Mouse (Mus musculus): Measurements from ENCODE around the gene Trdmt1.

Trdmt1 gene

DNA sequence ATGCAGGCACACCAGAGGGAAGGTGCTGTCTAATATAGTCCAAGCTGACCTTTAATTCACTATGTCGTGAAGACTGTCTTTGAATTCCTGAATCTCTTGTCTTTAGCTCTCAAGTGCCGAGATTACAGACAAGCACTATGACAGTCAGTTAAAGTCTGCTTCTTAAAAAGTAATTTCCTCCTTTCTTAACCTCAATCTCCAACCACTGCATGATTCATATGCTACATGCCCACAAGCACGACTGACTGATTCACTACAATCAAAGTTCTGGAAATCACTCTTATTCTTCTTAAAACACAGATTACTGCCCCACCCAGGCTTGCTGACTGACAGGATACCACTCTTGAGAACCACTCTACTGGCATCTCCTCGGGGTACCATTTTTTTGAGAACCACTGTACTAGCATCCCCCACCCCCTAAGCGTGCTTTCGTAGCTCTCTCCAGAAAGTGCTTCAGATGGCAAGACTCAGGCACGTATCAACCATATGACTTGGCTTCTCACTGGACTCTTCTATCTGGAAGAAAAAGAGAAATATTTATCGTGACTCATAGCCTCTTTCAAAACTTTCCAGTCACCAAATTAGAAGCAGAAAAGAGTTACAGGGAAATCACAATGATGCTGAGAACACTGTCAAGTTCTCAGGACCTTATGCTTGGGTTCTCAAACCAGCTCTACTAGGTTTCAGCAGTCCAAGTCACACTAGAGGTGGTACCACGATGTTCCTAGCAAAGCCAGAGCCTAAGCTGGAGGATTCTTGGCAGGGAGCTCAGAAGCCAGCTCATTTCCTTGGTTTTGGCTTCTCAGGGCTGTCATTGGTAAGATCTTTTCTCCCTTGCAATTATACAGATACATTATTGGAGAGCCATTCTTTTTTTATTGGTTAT, 12.9 kb upstream of the Trdmt1 start:
- no peak for DNase-seq

GRCm38 (mm10) chr2:13556239-13556638, 11.8 kb upstream of the Trdmt1 start:
- no peak for DNase-seq

- DNase-seq: no peak
These were observed 9.5 kb upstream of the Trdmt1 start for GRCm38 (mm10) chr2:13553966-13554365.

- DNase-seq: no peak
These were observed 4.3 kb upstream of the Trdmt1 start for GRCm38 (mm10) chr2:13548749-13549148.

- no peak for DNase-seq
These were observed 846 bp downstream of the Trdmt1 start for GRCm38 (mm10) chr2:13543519-13544124.

DNA sequence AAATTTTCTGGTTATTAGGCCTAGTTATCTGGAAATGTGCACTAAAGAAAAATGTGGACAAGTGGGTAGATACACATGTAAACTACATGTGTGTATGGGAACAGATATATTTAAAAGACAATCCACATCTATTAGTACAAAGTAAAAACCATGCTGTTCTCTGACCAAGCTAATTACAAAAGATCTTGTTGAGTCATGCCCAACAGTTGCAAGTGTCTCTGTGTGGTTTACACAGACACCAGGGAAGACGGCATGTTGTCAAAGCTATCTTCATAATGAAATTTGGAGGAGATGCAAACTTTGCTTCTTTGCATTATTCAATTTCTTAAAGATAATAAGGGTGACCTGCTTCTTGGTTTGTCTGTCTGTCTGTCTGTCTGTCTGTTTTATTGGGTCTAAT, 4.6 kb downstream of the Trdmt1 start:
- DNase-seq: no peak

DNA sequence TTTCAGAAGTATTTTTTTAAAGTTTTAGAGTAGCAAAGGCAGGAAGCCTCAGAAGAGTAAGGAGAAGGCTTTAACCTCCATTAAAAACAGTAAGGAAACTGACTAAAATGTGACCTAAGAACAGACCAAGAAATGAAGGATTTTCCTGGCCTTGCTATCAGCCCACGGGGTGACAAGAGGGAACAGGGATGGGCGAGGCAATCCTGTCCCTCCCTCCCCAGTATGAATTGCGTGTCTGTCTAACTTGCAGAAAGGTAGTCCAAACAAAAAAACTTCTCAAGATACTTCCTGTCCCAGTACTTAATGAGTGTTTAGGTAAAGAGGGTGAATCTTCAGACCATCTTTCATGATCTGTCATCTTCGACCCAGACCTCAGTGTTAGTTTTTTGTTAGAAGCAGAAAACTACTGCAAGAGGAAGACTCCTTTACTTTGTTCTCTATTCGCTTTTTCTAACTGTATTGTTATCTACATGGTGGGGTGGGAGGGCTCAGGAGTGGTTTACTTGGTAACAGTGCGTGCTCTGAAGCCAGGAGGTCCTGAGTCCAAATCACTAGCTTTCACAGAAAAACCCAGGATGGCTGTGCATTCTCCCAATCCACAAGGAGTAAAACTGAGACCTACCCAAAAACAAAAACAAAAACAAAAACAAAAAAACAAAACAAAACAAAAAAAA, 5.6 kb downstream of the Trdmt1 start:
- no peak for DNase-seq

- DNase-seq: no peak
These were observed 6.2 kb downstream of the Trdmt1 start for GRCm38 (mm10) chr2:13538258-13538657.

GRCm38 (mm10) chr2:13537733-13538132, 6.7 kb downstream of the Trdmt1 start:
- peak; percentile 58 to 59 for DNase-seq

DNA sequence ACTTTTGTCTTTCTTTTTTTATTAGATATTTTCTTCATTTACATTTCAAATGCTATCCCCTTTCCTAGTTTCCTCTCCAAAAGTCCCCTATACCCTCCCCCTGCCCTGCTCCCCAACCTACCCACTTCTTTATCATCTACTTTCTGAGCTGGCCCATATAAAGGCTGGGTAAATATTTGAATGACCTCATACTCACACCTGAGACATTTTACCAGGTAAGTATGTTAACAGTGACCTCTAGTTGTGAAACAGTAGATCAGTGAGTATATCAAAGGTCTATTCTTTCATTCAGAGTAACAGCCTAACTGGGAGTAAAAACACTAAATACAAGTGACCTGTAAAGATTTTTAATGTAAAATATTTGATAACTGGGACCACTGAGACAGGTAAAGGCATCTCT, 7.7 kb downstream of the Trdmt1 start:
- DNase-seq: no peak

DNA sequence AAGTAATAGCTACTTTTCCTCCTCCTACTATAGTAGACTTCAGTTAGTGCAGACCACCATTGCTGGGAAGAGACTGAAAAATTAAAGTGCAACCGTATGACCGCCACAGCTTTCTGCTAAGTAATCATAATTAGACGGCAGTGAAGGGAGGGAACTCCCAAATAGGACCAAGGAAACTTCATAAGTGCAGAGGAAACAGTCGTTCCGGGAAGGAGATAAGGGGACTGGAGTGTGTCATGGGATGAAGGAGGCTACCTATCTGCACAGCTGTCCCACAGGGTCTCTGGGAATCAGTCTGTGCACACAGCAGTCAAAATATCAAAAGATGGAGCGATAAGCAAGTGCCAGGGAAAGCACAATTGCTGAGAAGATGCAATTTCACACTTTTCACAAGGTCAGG, 13.8 kb downstream of the Trdmt1 start:
- DNase-seq: no peak

DNA sequence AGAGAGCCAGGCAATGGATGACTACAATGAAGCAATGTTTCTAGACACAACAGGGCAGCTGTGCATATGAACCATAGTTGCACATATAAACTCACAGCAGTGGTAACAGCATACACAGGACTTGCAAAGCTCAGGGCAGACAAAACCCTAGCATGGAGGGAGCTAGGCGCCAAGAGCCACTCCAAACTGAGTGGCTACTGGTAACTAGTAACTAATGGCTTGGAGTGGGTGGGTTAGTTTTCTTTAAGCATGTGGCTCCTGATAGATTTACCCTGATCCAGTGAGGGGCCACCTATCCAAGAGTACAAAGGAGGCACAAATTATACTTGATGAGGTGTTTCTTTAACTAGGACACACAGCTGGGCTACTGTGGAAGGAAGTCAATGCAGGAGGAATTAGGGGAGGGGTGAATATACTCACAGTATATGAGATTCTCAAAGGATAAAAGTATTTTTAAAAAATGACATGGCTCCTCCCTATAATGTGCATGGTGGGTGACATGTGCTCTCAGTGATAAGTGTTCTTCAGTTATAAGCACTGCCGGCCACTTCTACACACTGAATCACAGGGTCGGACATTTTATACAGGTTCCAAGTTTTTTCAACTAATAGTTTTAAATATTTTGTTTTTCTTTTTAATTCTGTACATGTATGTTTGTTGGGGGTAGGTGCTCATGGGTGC, 15.1 kb downstream of the Trdmt1 start:
- no peak for DNase-seq

DNA sequence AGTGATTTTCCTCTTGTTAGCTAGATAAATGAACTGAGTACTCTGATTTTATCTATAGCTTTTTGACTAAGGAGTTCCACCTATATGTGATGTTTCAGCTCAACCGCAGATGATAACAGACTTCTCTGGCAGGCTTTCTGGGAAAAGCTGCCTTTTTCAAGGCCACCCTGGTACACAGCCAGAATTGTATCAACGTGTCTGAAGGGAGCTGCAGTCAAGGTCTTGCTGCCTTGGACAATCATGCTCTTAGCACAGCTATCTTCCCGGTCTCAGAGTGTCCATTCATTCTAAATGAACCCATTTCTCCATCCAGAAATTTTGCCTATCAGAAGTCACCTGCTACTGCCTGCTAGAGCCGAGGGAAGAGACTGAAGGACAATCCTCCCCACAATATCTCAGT, 16.9 kb downstream of the Trdmt1 start:
- DNase-seq: no peak

- DNase-seq: no peak
These were observed 17.3 kb downstream of the Trdmt1 start for GRCm38 (mm10) chr2:13527125-13527524.

GRCm38 (mm10) chr2:13526205-13526604, 18.3 kb downstream of the Trdmt1 start:
- no peak for DNase-seq

GRCm38 (mm10) chr2:13523540-13524456, 20.7 kb downstream of the Trdmt1 start:
- DNase-seq: no peak

- no peak for DNase-seq
These were observed 22.4 kb downstream of the Trdmt1 start for GRCm38 (mm10) chr2:13522106-13522505.

GRCm38 (mm10) chr2:13514949-13515348, 29.5 kb downstream of the Trdmt1 start:
- no peak for DNase-seq

- no peak for DNase-seq
These were observed 41.8 kb downstream of the Trdmt1 start for GRCm38 (mm10) chr2:13502717-13503116.

GRCm38 (mm10) chr2:13501553-13501952, 42.9 kb downstream of the Trdmt1 start:
- DNase-seq: no peak

GRCm38 (mm10) chr2:13500298-13500999, 44.0 kb downstream of the Trdmt1 start:
- DNase-seq: no peak
